Mouse (Mus musculus) embryonic fibroblast, embryonic 13.5 days (primary cell): ENCODE data around the gene Erbb2.

Experiments used
- CTCF ChIP-seq: IDR thresholded peaks from 2 replicates; pipeline ENCODE4 v1.5.1; 2011; ENCODE audit warnings: mild to moderate bottlenecking, control low read depth, low read length, moderate library complexity, borderline replicate concordance; ENCODE audit not compliant: insufficient read depth
- POLR2A ChIP-seq: IDR thresholded peaks from 2 replicates; pipeline ENCODE4 v1.6.1; 2011; ENCODE audit warnings: low read depth, mild to moderate bottlenecking, control low read depth, low read length, moderate library complexity

- TF ChIP-seq CTCF (no peak), POLR2A (no peak)
These were observed 48.9 kb downstream of the Erbb2 start for GRCm38 (mm10) chr11:98461109-98461720.
